Comparison of ENCODE assay signal across 8 mouse cellular contexts in genomic region chr2:37358633-37359540, GRCm38 (mm10). TPM values are rescaled to one million over a fixed set of nuclear protein-coding genes. Genes with fewer than 3 reads are reported as not detected.
DNase-seq lines count a peak whose midpoint lies in the region; ATAC-seq lines count a peak whose summit lies in the region.

Gene Pdcl (minus strand): TSS chr2:37359332.

- WGBS in forebrain, embryonic 14.5 days = under 1% methylated on average over 42 of the region's 42 CpGs
- under 1% methylated on average over 42 of the region's 42 CpGs for WGBS in neural tube, embryonic 15.5 days

- no peaks in the 10 kb centered on the region for H3K27me3 ChIP-seq in forebrain, embryonic 14.5 days (replicated peaks; ENCODE audit: control insufficient read depth, insufficient read depth, low read length)
- no peaks in the 10 kb centered on the region for H3K27me3 ChIP-seq in neural tube, embryonic 15.5 days (replicated peaks)

- H3K4me3 ChIP-seq in forebrain, embryonic 14.5 days (ENCODE audit: low read depth, low read length) = peak within 1 kb of the TSS; percentile 61
- peak within 1 kb of the TSS; percentile 90 for H3K4me3 ChIP-seq in neural tube, embryonic 15.5 days (replicated peaks)

- H3K9ac ChIP-seq in forebrain, embryonic 14.5 days (ENCODE audit: low read length) = peak within 1 kb of the TSS; percentile 73
- H3K9ac ChIP-seq in neural tube, embryonic 15.5 days (replicated peaks) = peak within 1 kb of the TSS; percentile 78

- peak within 1 kb of the TSS; percentile 92 for H3K27ac ChIP-seq in forebrain, embryonic 14.5 days (ENCODE audit: low read depth, low read length)
- H3K27ac ChIP-seq in neural tube, embryonic 15.5 days (replicated peaks) = peak within 1 kb of the TSS; percentile 96

- no peaks in the 10 kb centered on the region for H3K9me3 ChIP-seq in forebrain, embryonic 14.5 days (replicated peaks; ENCODE audit: control insufficient read depth, low read length)
- H3K9me3 ChIP-seq in neural tube, embryonic 15.5 days (replicated peaks) = no peaks in the 10 kb centered on the region

- peak; percentile 97 for ATAC-seq in forebrain, embryonic 14.5 days
- ATAC-seq in neural tube, embryonic 15.5 days (ENCODE audit: low FRiP score) = peak; percentile 97

- H3K4me1 ChIP-seq in forebrain, embryonic 14.5 days (ENCODE audit: control insufficient read depth, insufficient read depth, low read length) = no peaks in the 10 kb centered on the region; the same call in 1 of the 2 replicates
- H3K4me1 ChIP-seq in neural tube, embryonic 15.5 days = peaks cover 16% of the 10 kb centered on the region

- intact Hi-C loops in heart, postnatal 14 days (cut with DNase I) = no loop called here

- peak; percentile 98 for DNase-seq in ES-CJ7 (ENCODE audit: low read depth, low spot score)
- DNase-seq in cerebellum, adult 11 months = peak; percentile 79
- peak; percentile 96 for DNase-seq in forebrain, embryonic 14.5 days (ENCODE audit: low spot score)
- DNase-seq in heart, postnatal 14 days = peak; percentile 87 to 88
- peak; percentile 91 for DNase-seq in layer of hippocampus, adult 11-12 months (ENCODE audit: low spot score)
- peak; percentile 97 to 98 for DNase-seq in lung, adult 18-20 months
- peak; percentile 91 for DNase-seq in testis, postnatal 14 days (ENCODE audit: low spot score)

- H3K36me3 ChIP-seq in forebrain, embryonic 14.5 days (ENCODE audit: control insufficient read depth, insufficient read depth, low read length) = peaks cover 27% of the 10 kb centered on the region
- peaks cover 25% of the 10 kb centered on the region for H3K36me3 ChIP-seq in neural tube, embryonic 15.5 days

- H3K4me2 ChIP-seq in forebrain, embryonic 14.5 days (ENCODE audit: low read length) = peak within 1 kb of the TSS; percentile 70
- H3K4me2 ChIP-seq in neural tube, embryonic 15.5 days = peak within 1 kb of the TSS; percentile 86

RNA-seq across cellular contexts. Expression of gene Pdcl, which starts in this region (rescaled TPM):
- polyA plus RNA-seq in forebrain, embryonic 14.5 days (2014; fragmentation: Nextera tagmentation; extraction: Ambion mirVana) = 81.9 and 84.5 TPM in 2 replicates
- total RNA-seq in heart, postnatal 14 days (2021) = 10 to 100 TPM; 24.6 to 26.9 TPM
- polyA plus RNA-seq in neural tube, embryonic 15.5 days (2015; fragmentation: Nextera tagmentation; extraction: Ambion mirVana) = 42.0 and 44.1 TPM in 2 replicates

Comparison
In these comparisons a context has a peak if more than half of its experiments do, and no peak if none do; other contexts are left out.
1. Peak in every context shown above with its lines: DNase-seq, ATAC-seq, H3K4me3 ChIP-seq and H3K27ac ChIP-seq.